Mouse (Mus musculus): ENCODE measurements around the gene Tecr.
A peak's percentile ranks its signal among the peaks of the same experiment; 100 is the strongest.

Tecr gene

DNA sequence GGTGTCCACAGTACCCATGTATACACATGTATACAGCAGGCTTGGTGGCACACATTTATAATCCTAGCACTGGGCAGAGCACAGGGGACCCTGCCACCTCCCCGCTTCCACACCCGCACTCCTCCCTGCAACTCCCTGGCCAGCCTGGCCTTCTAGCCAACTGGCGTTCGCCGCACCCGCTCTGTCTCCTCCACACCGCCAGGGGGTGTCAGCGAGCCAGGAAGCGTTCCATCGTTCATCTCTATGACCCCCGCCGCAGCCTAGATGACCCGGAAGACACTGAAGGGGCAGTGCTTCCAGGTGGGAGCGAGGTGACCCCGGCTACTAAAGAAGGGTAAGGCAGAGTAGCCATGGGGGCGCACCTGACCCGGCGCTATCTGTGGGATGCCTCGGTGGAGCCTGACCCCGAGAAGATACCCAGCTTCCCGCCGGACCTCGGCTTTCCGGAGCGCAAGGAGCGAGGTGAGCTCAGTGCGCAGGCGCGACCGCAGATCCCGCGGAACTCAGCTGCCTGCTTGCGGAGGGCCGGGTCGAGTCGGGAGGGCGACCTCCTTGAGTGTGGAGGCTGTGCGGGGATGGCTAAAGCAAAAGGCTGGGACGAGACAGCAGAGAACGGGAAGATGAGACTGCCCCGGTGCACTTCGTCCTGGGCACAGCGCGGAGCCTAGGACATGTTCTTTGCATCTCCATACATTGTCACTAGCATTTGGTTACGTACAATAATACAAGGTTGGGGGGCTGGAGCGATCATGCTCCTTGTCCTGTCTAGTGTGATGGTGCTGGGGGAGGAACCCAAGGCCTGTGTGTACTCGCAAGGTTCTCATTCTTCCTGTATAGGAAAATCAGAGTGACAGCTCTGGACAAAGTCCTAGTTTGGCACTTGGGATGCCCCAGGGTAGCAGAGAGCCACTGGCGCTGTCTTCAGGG is 41.0 kb downstream of the Tecr start, which contains the start of gene Ndufb7:
Gene Ndufb7, plus strand, starts transcription at position 203 of the 927 bp plus-strand sequence.
- DNase-seq (ENCODE audit: extremely low read depth, insufficient read length, low spot score): peak; percentile 91

DNA sequence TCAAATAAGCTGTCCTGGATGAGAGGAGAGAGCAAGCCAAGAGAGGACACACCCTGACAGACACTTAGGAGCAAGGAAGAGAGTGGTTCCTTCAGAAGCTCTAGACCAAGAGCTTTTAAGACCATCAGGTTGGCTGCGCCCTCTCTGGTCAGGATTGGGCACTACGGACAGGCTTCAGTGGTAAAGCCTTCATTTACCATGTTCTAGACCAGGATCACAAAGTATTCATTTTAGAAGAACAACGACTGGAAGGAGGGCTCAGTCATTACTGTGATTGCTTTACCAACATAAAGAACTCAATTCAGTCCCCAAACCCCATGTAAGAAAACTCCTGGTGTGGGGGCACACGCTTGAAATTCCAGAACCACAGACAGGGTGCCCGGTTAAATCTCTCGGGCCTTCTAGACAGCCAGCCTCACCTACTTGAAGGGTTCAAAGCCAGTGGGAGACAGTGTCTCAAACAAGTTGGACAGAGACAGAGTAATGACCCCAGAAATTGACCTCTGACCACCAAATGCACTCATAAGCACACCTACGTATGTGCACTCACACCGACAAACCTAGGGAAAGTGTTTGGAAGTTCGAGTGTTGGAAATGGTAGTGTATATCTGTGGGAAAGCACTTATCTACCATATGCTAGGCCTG is 41.9 kb downstream of the Tecr start:
- no peak for DNase-seq (ENCODE audit: extremely low read depth, insufficient read length, low spot score)

DNA sequence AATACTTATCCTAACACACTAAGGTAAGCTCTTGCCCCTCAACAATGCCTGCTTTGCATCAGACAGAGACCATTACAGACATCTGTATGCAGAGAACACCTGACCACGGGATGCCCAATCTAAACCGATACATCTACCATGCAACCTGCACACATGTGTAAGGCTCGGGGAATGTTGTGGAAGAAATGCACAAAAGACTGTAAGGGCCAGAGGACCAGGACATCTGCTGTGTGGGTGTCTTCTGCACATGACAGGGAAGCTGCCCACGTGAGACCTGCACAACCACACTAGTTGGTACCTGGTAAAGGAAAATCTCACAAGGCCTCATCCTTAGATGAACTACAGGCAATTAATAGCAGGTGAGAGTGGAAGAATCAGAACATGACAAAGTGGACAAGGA is 44.5 kb downstream of the Tecr start:
- DNase-seq (ENCODE audit: extremely low read depth, insufficient read length, low spot score): no peak

DNA sequence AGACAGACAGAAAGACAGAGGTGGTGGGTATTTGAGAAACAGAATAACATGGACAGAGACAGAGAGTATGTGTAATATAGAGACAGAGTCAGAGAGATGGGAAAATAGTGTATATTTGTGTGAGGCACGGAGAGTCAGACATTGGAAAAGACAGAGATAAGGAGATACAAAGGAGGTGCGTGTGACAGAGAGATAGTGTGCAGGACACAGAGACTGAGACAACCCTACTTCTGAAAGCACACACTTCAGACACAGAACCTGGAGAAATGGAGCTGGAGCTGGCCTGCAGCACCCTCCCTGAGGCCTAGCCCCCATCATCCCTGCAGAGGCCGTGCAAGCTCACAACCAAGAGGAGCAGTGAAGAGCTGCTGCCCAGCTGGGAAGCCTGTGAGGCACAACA is 45.1 kb downstream of the Tecr start:
- DNase-seq (ENCODE audit: extremely low read depth, insufficient read length, low spot score): no peak

DNA sequence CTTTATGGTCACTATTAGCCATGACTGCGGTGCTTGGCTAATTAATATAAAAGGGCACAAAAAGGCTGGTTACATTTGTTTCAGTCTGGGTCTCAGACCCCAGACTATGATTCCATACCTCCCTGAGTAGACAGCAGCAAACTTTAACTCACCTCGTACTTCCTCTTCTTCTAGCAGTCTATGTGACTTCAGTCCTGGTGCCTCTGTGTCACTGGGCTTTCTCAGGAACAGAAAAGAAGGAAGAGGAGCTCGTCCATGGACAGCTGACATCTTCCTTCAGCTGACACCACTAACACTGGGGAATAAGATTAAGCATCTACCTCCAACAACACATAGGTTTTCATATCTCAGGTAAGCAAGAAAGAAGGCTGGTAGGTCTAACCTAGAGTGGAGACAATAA is 72.0 kb downstream of the Tecr start, which contains the start of gene Olfr370:
Gene Olfr370, plus strand, starts transcription at position 45 of the 400 bp plus-strand sequence.
- no peak for DNase-seq (ENCODE audit: extremely low read depth, insufficient read length, low spot score)

DNA sequence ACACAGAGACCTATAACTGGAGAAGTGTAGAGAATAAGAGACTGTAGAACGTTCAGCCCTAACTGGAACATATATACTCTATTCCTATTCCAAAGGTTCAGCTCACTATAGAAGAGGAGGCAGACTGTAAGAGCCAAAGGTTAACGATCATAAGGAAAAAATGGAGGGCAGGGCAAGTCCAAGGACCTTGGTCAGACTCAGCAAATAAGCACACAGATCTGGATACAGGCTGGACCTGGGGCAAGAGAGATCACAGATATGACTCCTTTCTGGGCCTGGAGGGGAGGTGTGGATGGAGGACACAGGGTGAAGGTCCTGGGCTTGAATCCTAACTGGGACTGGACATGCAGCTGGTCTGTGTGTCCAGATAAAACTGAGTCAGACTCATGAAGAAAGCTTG is 73.0 kb downstream of the Tecr start:
- DNase-seq (ENCODE audit: extremely low read depth, insufficient read length, low spot score): no peak
